Mouse (Mus musculus) liver, embryonic 14.5 days (tissue): ENCODE measurements at regions not wholly inside any gene's neighbourhood (a gene's known extent, or its start where the extent isn't known, plus 50 kb on each side); places are given as distances from the start of the nearest gene placed in this dataset.

Experiments
- ATAC-seq: fragments of 200-750 bp; cut with Nextera tagmentation; 2 replicates; pipeline ENCODE4 v1.8.0; 2017; ENCODE audit warnings: moderate number of reproducible peaks, mild to moderate bottlenecking, moderate library complexity; ENCODE audit not compliant: insufficient read depth
- DNase-seq, 3 experiments: peaks; one replicate each; pipeline ENCODE4 v3.0.0-alpha.2; 2012 to 2013; ENCODE audit warnings: low read depth in 3 of 3, low spot score in 3 of 3
- H3K27ac ChIP-seq: fragments of 300-500 bp; sonication (generic); 2 replicates; pipeline ENCODE4 v1.5.1; 2014; ENCODE audit warnings: moderate library complexity, mild to moderate bottlenecking, control low read depth, inconsistent platforms
- H3K27me3 ChIP-seq: fragments of 300-500 bp; sonication (generic); 2 replicates; pipeline ENCODE4 v1.6.1; 2014; ENCODE audit warnings: mild to moderate bottlenecking, low read length, moderate library complexity; ENCODE audit not compliant: control insufficient read depth, insufficient read depth
- H3K36me3 ChIP-seq: fragments of 300-500 bp; sonication (generic); replicated peaks from 2 replicates; pipeline ENCODE4 v1.6.1; 2014; ENCODE audit warnings: low read depth; ENCODE audit not compliant: control insufficient read depth, insufficient read depth
- H3K4me1 ChIP-seq, 2 experiments: fragments of 200-500 bp in 1 of 2; fragments of 300-500 bp in 1 of 2; sonication (generic) in 1 of 2; replicated peaks; 2 replicates each; pipeline ENCODE4 v1.6.1; 2012 to 2014; ENCODE audit warnings: antibody characterized with exemption in 1 of 2, inconsistent platforms in 1 of 2, low read length in 1 of 2; ENCODE audit not compliant: control insufficient read depth in 2 of 2, insufficient read depth in 2 of 2
- H3K4me2 ChIP-seq: fragments of 300-500 bp; sonication (generic); 2 replicates; pipeline ENCODE4 v1.6.1; 2014; ENCODE audit warnings: low read depth, mild to moderate bottlenecking, control low read depth, moderate library complexity
- H3K4me3 ChIP-seq, 2 experiments: fragments of 200-500 bp in 1 of 2; fragments of 300-500 bp in 1 of 2; sonication (generic) in 1 of 2; 2 replicates each; pipeline ENCODE4 v1.5.1; 2012 to 2014; ENCODE audit warnings: low read depth in 2 of 2, low read length in 2 of 2, mild to moderate bottlenecking in 2 of 2, control low read depth in 1 of 2, inconsistent platforms in 1 of 2, moderate library complexity in 1 of 2; ENCODE audit not compliant: insufficient read depth in 1 of 2
- H3K9ac ChIP-seq: fragments of 300-500 bp; sonication (generic); replicated peaks from 2 replicates; pipeline ENCODE4 v1.6.1; 2014; ENCODE audit warnings: mild to moderate bottlenecking, control low read depth, moderate library complexity
- H3K9me3 ChIP-seq: fragments of 300-500 bp; sonication (generic); 2 replicates; pipeline ENCODE4 v1.6.1; 2016; ENCODE audit warnings: low read length, mixed read lengths; ENCODE audit not compliant: control insufficient read depth
- CTCF ChIP-seq: IDR thresholded peaks from 2 replicates; pipeline ENCODE4 v1.5.1; 2016; ENCODE audit warnings: antibody characterized with exemption, low read depth, control low read depth
- EP300 ChIP-seq: IDR thresholded peaks from 2 replicates; pipeline ENCODE4 v1.6.1; 2016; ENCODE audit warnings: antibody characterized with exemption, low read depth
- WGBS: fragments of 180-500 bp; shearing (Covaris S2); extraction: QIAGEN DNeasy Blood & Tissue Kit; methylation state at CpG from one replicate; pipeline ENCODE4 v1.1.7; 2014; ENCODE audit not compliant: insufficient replicate concordance; 5-methylcytosine and 5-hydroxymethylcytosine counted together

- Histone ChIP-seq H3K4me3 (no peak overlapping the region), H3K4me1 (no peaks in the 10 kb centered on the region), H3K9ac (no peak overlapping the region), H3K36me3 (no peaks in the 10 kb centered on the region), H3K27ac (no peak overlapping the region), H3K9me3 (no peaks in the 10 kb centered on the region), H3K27me3 (no peaks in the 10 kb centered on the region), H3K4me2 (no peak overlapping the region)
- DNase-seq: no peak
- ATAC-seq: no peak
- TF ChIP-seq EP300: no peak
- no peak for TF ChIP-seq CTCF
- 47% methylated on average over 3 of the region's 3 CpGs for WGBS
Measured at GRCm38 (mm10) chr5:39094875-39095274, 218.3 kb upstream of the Clnk start.

DNA sequence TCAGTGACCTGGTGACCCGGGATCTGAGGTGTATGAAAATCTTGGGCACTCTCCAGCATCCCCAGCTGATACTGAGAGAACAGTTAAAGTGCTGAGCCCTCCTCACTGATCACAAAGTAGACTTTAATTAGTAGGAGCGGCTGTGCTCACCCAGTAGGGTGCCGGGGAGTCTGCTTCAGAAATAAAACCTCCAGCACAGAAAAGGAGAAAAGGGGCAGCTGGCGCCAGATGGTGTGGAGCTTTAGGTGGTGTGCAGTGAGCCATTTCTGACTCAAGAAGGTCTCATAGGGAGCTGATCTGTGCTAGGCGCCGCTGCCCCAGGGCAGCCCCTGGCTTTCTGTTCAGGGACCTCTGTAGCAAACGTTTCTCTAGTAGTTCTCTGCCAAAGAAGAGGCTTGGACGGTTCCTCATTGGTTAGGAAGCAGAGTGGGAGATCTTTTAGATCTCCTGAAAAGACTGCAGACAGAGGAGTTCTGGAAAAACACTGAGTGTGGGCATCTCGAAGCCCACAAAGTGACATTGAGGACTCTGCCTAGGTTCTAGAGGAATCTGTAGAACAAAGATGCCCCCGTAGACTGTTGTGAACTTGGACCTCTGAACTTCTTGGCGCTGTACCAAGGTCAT, 200.1 kb upstream of the Clnk start:
- H3K27ac ChIP-seq: no peak overlapping the region
- no peaks in the 10 kb centered on the region for H3K36me3 ChIP-seq
- no peak overlapping the region for H3K4me2 ChIP-seq
- no peaks in the 10 kb centered on the region for H3K9me3 ChIP-seq
- no peak for DNase-seq
- no peaks in the 10 kb centered on the region for H3K4me1 ChIP-seq
- H3K4me3 ChIP-seq: no peak overlapping the region
- no peaks in the 10 kb centered on the region for H3K27me3 ChIP-seq
- WGBS: 50% methylated on average over 11 of the region's 11 CpGs
- H3K9ac ChIP-seq: no peak overlapping the region
- ATAC-seq: no peak
- no peak for TF ChIP-seq CTCF
- TF ChIP-seq EP300: no peak

- Histone ChIP-seq H3K27ac (no peak overlapping the region), H3K9me3 (no peaks in the 10 kb centered on the region), H3K9ac (no peak overlapping the region), H3K27me3 (no peaks in the 10 kb centered on the region), H3K4me3 (no peak overlapping the region), H3K36me3 (no peaks in the 10 kb centered on the region), H3K4me2 (no peak overlapping the region), H3K4me1 (no peaks in the 10 kb centered on the region)
- no peak for TF ChIP-seq EP300
- no peak for TF ChIP-seq CTCF
- DNase-seq (no peak), ATAC-seq (no peak)
- 48% methylated on average over 3 of the region's 3 CpGs for WGBS
Measured at GRCm38 (mm10) chr5:39069683-39070082, 193.1 kb upstream of the Clnk start.

- Histone ChIP-seq H3K9ac (no peak overlapping the region), H3K4me2 (no peak overlapping the region), H3K36me3 (no peaks in the 10 kb centered on the region), H3K4me3 (no peak overlapping the region), H3K4me1 (no peaks in the 10 kb centered on the region), H3K27me3 (no peaks in the 10 kb centered on the region), H3K27ac (no peak overlapping the region), H3K9me3 (no peaks in the 10 kb centered on the region)
- WGBS: 56% methylated on average over 3 of the region's 3 CpGs
- DNase-seq (no peak), ATAC-seq (no peak)
- TF ChIP-seq EP300 (no peak), CTCF (no peak)
Measured at GRCm38 (mm10) chr5:39063061-39063460, 186.4 kb upstream of the Clnk start.

GRCm38 (mm10) chr5:39052490-39053250, 176.1 kb upstream of the Clnk start:
- no peaks in the 10 kb centered on the region for H3K9me3 ChIP-seq
- no peak overlapping the region for H3K9ac ChIP-seq
- H3K4me3 ChIP-seq: no peak overlapping the region
- no peak for DNase-seq
- no peak for ATAC-seq
- no peaks in the 10 kb centered on the region for H3K36me3 ChIP-seq
- TF ChIP-seq CTCF (no peak), EP300 (no peak)
- no peak overlapping the region for H3K27ac ChIP-seq
- H3K4me2 ChIP-seq: no peak overlapping the region
- no peaks in the 10 kb centered on the region for H3K4me1 ChIP-seq
- 68% methylated on average over 8 of the region's 8 CpGs for WGBS
- H3K27me3 ChIP-seq: no peaks in the 10 kb centered on the region
